Mouse (Mus musculus) thymus, adult 2 months (tissue): Measurements from ENCODE around the gene Gnb1l. TPM values are rescaled to one million over a fixed set of nuclear protein-coding genes. Genes with fewer than 3 reads are reported as not detected.

Source experiments
- DNase-seq: peaks from one replicate; pipeline ENCODE4 v3.0.0; 2021
- H3K27ac ChIP-seq: fragments of 200-500 bp; 2 replicates; pipeline ENCODE4 v1.5.1; 2012; ENCODE audit warnings: low read length, control low read depth; ENCODE audit not compliant: control insufficient read depth, insufficient read depth
- H3K27me3 ChIP-seq: fragments of 200-500 bp; 2 replicates; pipeline ENCODE4 v1.6.1; 2012; ENCODE audit warnings: mild to moderate bottlenecking, low read length, moderate library complexity, mixed read lengths; ENCODE audit not compliant: control insufficient read depth, insufficient read depth
- H3K36me3 ChIP-seq: fragments of 200-500 bp; 2 replicates; pipeline ENCODE4 v1.6.1; 2012; ENCODE audit warnings: mild to moderate bottlenecking, low read length, moderate library complexity; ENCODE audit not compliant: control insufficient read depth, insufficient read depth
- H3K4me1 ChIP-seq: fragments of 200-500 bp; replicated peaks from 2 replicates; pipeline ENCODE4 v1.6.1; 2012; ENCODE audit warnings: low read length; ENCODE audit not compliant: control insufficient read depth, insufficient read depth
- H3K4me3 ChIP-seq: fragments of 200-500 bp; 2 replicates; pipeline ENCODE4 v1.5.1; 2012; ENCODE audit warnings: mild to moderate bottlenecking, low read length, control low read depth, moderate library complexity; ENCODE audit not compliant: control insufficient read depth, insufficient read depth
- CTCF ChIP-seq: fragments of 200-500 bp; IDR thresholded peaks from 2 replicates; pipeline ENCODE4 v1.5.1; 2012; ENCODE audit warnings: mild to moderate bottlenecking, control low read depth, low read length, moderate library complexity, borderline replicate concordance; ENCODE audit not compliant: control insufficient read depth, poor library complexity, insufficient read depth; ENCODE audit errors: extremely low read depth
- POLR2A ChIP-seq: fragments of 200-500 bp; IDR thresholded peaks from 2 replicates; pipeline ENCODE4 v1.6.1; 2012; ENCODE audit warnings: mild to moderate bottlenecking, low read length, control low read depth, moderate library complexity; ENCODE audit not compliant: control insufficient read depth, poor library complexity, insufficient read depth; ENCODE audit errors: extremely low read depth
- WGBS: fragments of 180-500 bp; shearing (Covaris S2); methylation state at CpG from one replicate; pipeline ENCODE4 v1.1.7; 2018; 5-methylcytosine and 5-hydroxymethylcytosine counted together
- polyA plus RNA-seq: library from polyadenylated mRNA; depleted of rRNA; stranded (reverse); fragments of >200 nt; gene quantifications from 2 replicates; pipeline ENCODE4 v1.2.3, GENCODE M21; 2012

Gene Gnb1l
- polyA plus RNA-seq, 1 experiment, result 48.9 TPM

GRCm38 (mm10) chr16:18506524-18507199 is 8.1 kb downstream of the Gnb1l start:
- WGBS, result 95% methylated on average over 3 of the region's 3 CpGs
- no peak overlapping the region for H3K27ac ChIP-seq
- DNase-seq, result no peak

GRCm38 (mm10) chr16:18507200-18507549 is 8.7 kb downstream of the Gnb1l start:
- Histone ChIP-seq H3K27ac (no peak overlapping the region), H3K4me3 (no peak overlapping the region), H3K36me3 (no peaks in the 10 kb centered on the region), H3K27me3 (no peaks in the 10 kb centered on the region), H3K4me1 (peaks cover 17% of the 10 kb centered on the region)
- no peak for DNase-seq
- WGBS, result 79% methylated on average over 1 of the region's 1 CpGs
- no peak for TF ChIP-seq POLR2A
- no peak for TF ChIP-seq CTCF

More at GRCm38 (mm10) chr16:18506524-18507199, 8.1 kb downstream of the Gnb1l start:
- no peak overlapping the region for H3K4me3 ChIP-seq
- no peak for TF ChIP-seq CTCF
- no peak for TF ChIP-seq POLR2A
- no peaks in the 10 kb centered on the region for H3K36me3 ChIP-seq
- no peaks in the 10 kb centered on the region for H3K27me3 ChIP-seq
- H3K4me1 ChIP-seq, result peaks cover 21% of the 10 kb centered on the region

GRCm38 (mm10) chr16:18511741-18512140 is 13.2 kb downstream of the Gnb1l start:
- Histone ChIP-seq H3K4me3 (no peak overlapping the region), H3K36me3 (no peaks in the 10 kb centered on the region), H3K4me1 (no peaks in the 10 kb centered on the region), H3K27me3 (no peaks in the 10 kb centered on the region), H3K27ac (no peak overlapping the region)
- no peak for DNase-seq
- 95% methylated on average over 5 of the region's 5 CpGs for WGBS
- TF ChIP-seq CTCF, result no peak

- Histone ChIP-seq H3K4me1 (no peaks in the 10 kb centered on the region), H3K4me3 (no peak overlapping the region), H3K27ac (no peak overlapping the region), H3K27me3 (no peaks in the 10 kb centered on the region), H3K36me3 (no peaks in the 10 kb centered on the region)
- DNase-seq, result no peak
- WGBS, result 86% methylated on average over 6 of the region's 6 CpGs
- TF ChIP-seq CTCF, result no peak
- no peak for TF ChIP-seq POLR2A
Observed at GRCm38 (mm10) chr16:18513508-18513907, 15.0 kb downstream of the Gnb1l start.

- H3K27me3 ChIP-seq, result no peaks in the 10 kb centered on the region
- H3K4me1 ChIP-seq, result no peaks in the 10 kb centered on the region
- no peaks in the 10 kb centered on the region for H3K36me3 ChIP-seq
- no peak overlapping the region for H3K4me3 ChIP-seq
- TF ChIP-seq CTCF, result peak; percentile 78
- TF ChIP-seq POLR2A, result no peak
- peak; percentile 74 for DNase-seq
- H3K27ac ChIP-seq, result no peak overlapping the region
Observed at GRCm38 (mm10) chr16:18518091-18518490, 19.6 kb downstream of the Gnb1l start.

GRCm38 (mm10) chr16:18523563-18524245 is 25.2 kb downstream of the Gnb1l start:
- H3K36me3 ChIP-seq, result no peaks in the 10 kb centered on the region
- H3K27ac ChIP-seq, result no peak overlapping the region
- no peaks in the 10 kb centered on the region for H3K4me1 ChIP-seq
- TF ChIP-seq POLR2A (no peak), CTCF (no peak)
- H3K27me3 ChIP-seq, result no peaks in the 10 kb centered on the region
- H3K4me3 ChIP-seq, result no peak overlapping the region
- DNase-seq, result no peak
- WGBS, result 95% methylated on average over 8 of the region's 8 CpGs
